Mouse (Mus musculus) hindbrain, embryonic 11.5 days (tissue): ENCODE data around the gene Cox5b. TPM values are rescaled to one million over a fixed set of nuclear protein-coding genes. Genes with fewer than 3 reads are reported as not detected.
A peak's percentile ranks its signal among the peaks of the same experiment; 100 is the strongest.

Experiments
- ATAC-seq: fragments of 200-750 bp; cut with Nextera tagmentation; 2 replicates; pipeline ENCODE4 v1.8.0; 2017; ENCODE audit warnings: mild to moderate bottlenecking, moderate TSS enrichment, moderate library complexity; ENCODE audit not compliant: low FRiP score
- DNase-seq: peaks from one replicate; pipeline ENCODE4 v3.0.0-alpha.2; 2015; ENCODE audit warnings: low spot score
- H3K27ac ChIP-seq: fragments of 300-500 bp; sonication (generic); 2 replicates; pipeline ENCODE4 v1.5.1; 2014; ENCODE audit warnings: mild to moderate bottlenecking, low read depth, low read length
- H3K27me3 ChIP-seq: fragments of 300-500 bp; sonication (generic); 2 replicates; pipeline ENCODE4 v1.6.1; 2014; ENCODE audit warnings: mild to moderate bottlenecking, low read length, moderate library complexity, mixed read lengths; ENCODE audit not compliant: control insufficient read depth, insufficient read depth
- H3K36me3 ChIP-seq: fragments of 300-500 bp; sonication (generic); 2 replicates; pipeline ENCODE4 v1.6.1; 2014; ENCODE audit warnings: mild to moderate bottlenecking, low read length, moderate library complexity, mixed read lengths; ENCODE audit not compliant: control insufficient read depth, insufficient read depth
- H3K4me1 ChIP-seq: fragments of 300-500 bp; sonication (generic); replicated peaks from 2 replicates; pipeline ENCODE4 v1.6.1; 2014; ENCODE audit warnings: low read length, mixed read lengths; ENCODE audit not compliant: control insufficient read depth, insufficient read depth
- H3K4me2 ChIP-seq: fragments of 300-500 bp; sonication (generic); replicated peaks from 2 replicates; pipeline ENCODE4 v1.6.1; 2014; ENCODE audit warnings: mild to moderate bottlenecking, low read depth, low read length
- H3K4me3 ChIP-seq: fragments of 300-500 bp; sonication (generic); 2 replicates; pipeline ENCODE4 v1.5.1; 2014; ENCODE audit warnings: low read depth, low read length
- H3K9ac ChIP-seq: fragments of 300-500 bp; sonication (generic); 2 replicates; pipeline ENCODE4 v1.6.1; 2014; ENCODE audit warnings: low read depth, low read length
- H3K9me3 ChIP-seq: fragments of 300-500 bp; sonication (generic); 2 replicates; pipeline ENCODE4 v1.6.1; 2016; ENCODE audit warnings: low read length; ENCODE audit not compliant: control insufficient read depth
- WGBS: fragments of 180-500 bp; shearing (Covaris S2); extraction: QIAGEN DNeasy Blood & Tissue Kit; methylation state at CpG from one replicate; pipeline ENCODE4 v1.1.7; 2014; 5-methylcytosine and 5-hydroxymethylcytosine counted together
- polyA plus RNA-seq: library from polyadenylated mRNA; unstranded; fragments of >200 nt; fragmentation: Nextera tagmentation; extraction: Ambion mirVana; gene quantifications from 2 replicates; pipeline ENCODE4 v1.2.1, GENCODE M21; 2014

The Cox5b gene
- polyA plus RNA-seq, 1 experiment from 2014 or later: 510 TPM

DNA sequence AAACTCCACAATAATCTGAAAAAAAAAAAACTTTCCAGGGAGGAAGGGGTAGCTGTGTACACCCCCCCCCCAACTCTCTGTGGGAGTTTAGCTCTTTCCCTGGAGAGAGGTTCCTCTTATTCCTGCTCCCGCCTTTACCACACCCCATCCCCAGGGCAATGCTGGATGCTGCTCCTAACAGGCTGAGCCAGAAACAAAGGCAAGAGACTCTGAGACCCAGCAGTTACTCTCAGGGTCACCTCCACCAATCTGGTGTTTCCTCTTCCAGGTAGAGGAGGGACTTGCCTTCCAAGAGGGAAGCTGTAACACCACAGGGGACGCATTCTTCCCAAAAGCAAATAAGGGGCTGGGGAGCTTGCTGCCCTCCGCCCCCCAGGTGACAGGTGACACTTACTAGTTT is 16.5 kb downstream of the Cox5b start:
- H3K27ac ChIP-seq: no peak overlapping the region
- H3K4me1 ChIP-seq: peaks cover 5% of the 10 kb centered on the region; the same call in 1 of the 2 replicates
- H3K9me3 ChIP-seq: no peaks in the 10 kb centered on the region
- H3K36me3 ChIP-seq: peaks cover 5% of the 10 kb centered on the region; the same call in 1 of the 2 replicates
- no peak overlapping the region for H3K4me3 ChIP-seq
- no peak for DNase-seq
- H3K27me3 ChIP-seq: no peaks in the 10 kb centered on the region
- WGBS: 86% methylated on average over 3 of the region's 3 CpGs
- H3K9ac ChIP-seq: 0 out of 2 replicates have a peak overlapping the region, but pooled peaks have one; percentile 7
- no peak for ATAC-seq
- no peak overlapping the region for H3K4me2 ChIP-seq

DNA sequence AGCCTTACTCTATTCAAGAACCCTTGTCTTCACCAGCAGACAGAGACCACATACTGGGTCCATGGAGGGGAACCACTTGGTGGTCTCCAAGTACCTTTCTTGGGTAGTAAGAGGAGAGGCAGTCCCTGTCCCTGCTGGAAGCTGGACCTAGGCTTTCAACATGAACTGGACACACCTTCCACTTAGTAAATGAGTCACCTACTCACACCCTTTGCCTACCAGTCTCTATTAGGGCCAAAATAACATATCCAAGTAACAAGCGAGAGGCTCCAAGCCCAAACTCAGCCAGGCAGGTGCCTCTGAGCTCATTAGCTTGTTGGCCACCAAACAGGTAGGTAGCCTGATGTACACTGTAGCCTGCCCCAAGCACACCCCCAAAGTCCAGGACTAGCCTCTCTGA is 17.4 kb downstream of the Cox5b start:
- Histone ChIP-seq H3K4me1 (peaks cover 5% of the 10 kb centered on the region; the same call in 1 of the 2 replicates), H3K27ac (no peak overlapping the region; the same call in 1 of the 2 replicates), H3K4me3 (peak overlapping the region; percentile 92), H3K4me2 (peak overlapping the region; percentile 77), H3K9ac (peak overlapping the region; percentile 94), H3K36me3 (peaks cover 5% of the 10 kb centered on the region; the same call in 1 of the 2 replicates), H3K9me3 (no peaks in the 10 kb centered on the region), H3K27me3 (no peaks in the 10 kb centered on the region)
- no peak for DNase-seq
- no peak for ATAC-seq
- WGBS: 100% methylated on average over 1 of the region's 1 CpGs

- WGBS: 1% methylated on average over 33 of the region's 33 CpGs
- Histone ChIP-seq H3K27me3 (no peaks in the 10 kb centered on the region), H3K9me3 (no peaks in the 10 kb centered on the region), H3K4me2 (peak overlapping the region; percentile 77), H3K36me3 (peaks cover 5% of the 10 kb centered on the region; the same call in 1 of the 2 replicates), H3K4me1 (peaks cover 5% of the 10 kb centered on the region; the same call in 1 of the 2 replicates), H3K4me3 (peak overlapping the region; percentile 92), H3K27ac (peak overlapping the region; percentile 74), H3K9ac (peak overlapping the region; percentile 94)
- peak; percentile 78 for ATAC-seq
- peak; percentile 54 for DNase-seq
Measured at GRCm38 (mm10) chr1:36709055-36709853, 18.0 kb downstream of the Cox5b start.

DNA sequence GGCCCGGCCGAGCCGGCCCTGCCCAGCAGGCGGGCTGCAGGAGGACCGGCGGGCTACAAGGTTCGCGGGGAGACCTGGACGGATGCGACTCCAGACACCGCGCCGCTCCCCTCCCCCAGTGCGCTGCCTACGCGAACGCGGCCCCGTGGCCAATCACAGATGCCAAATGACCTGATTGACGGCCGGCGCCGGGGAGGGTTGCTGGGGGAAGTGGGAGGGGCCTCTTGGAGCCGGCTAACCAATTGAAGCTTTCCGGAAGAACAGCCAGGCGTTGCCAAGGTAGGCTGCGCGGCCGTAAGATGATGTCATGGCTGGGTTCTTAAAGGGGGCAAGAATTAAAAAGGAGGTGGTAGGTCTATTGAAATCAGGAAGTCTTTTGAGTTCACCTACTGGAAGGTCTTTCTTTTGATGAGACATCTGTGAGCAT is 18.6 kb downstream of the Cox5b start, which contains the start of gene 4933424G06Rik:
4933424G06Rik (plus strand) TSS at position 296 of the 427 bp plus-strand sequence.
- peak within 1 kb of the TSS; percentile 94 for H3K9ac ChIP-seq
- WGBS: 0% methylated on average over 28 of the region's 29 CpGs
- peak; percentile 97 for ATAC-seq

GRCm38 (mm10) chr1:36711104-36711503 is 19.9 kb downstream of the Cox5b start:
- H3K4me3 ChIP-seq: no peak overlapping the region
- no peak for DNase-seq
- no peaks in the 10 kb centered on the region for H3K27me3 ChIP-seq
- H3K9me3 ChIP-seq: no peaks in the 10 kb centered on the region
- no peak overlapping the region for H3K27ac ChIP-seq
- peaks cover 5% of the 10 kb centered on the region; the same call in 1 of the 2 replicates for H3K4me1 ChIP-seq
- ATAC-seq: no peak
- 94% methylated on average over 2 of the region's 2 CpGs for WGBS
- no peak overlapping the region for H3K4me2 ChIP-seq
- peaks cover 4% of the 10 kb centered on the region; the same call in 1 of the 2 replicates for H3K36me3 ChIP-seq
- no peak overlapping the region for H3K9ac ChIP-seq

More for the DNA sequence above, 18.6 kb downstream of the Cox5b start, which contains the start of gene 4933424G06Rik:
- Histone ChIP-seq H3K4me2 (peak within 1 kb of the TSS; percentile 77), H3K27me3 (no peaks in the 10 kb centered on the region), H3K9me3 (no peaks in the 10 kb centered on the region), H3K27ac (peak within 1 kb of the TSS; percentile 74), H3K36me3 (peaks cover 5% of the 10 kb centered on the region; the same call in 1 of the 2 replicates), H3K4me3 (peak within 1 kb of the TSS; percentile 92), H3K4me1 (peaks cover 5% of the 10 kb centered on the region; the same call in 1 of the 2 replicates)
- peak; percentile 98 for DNase-seq

DNA sequence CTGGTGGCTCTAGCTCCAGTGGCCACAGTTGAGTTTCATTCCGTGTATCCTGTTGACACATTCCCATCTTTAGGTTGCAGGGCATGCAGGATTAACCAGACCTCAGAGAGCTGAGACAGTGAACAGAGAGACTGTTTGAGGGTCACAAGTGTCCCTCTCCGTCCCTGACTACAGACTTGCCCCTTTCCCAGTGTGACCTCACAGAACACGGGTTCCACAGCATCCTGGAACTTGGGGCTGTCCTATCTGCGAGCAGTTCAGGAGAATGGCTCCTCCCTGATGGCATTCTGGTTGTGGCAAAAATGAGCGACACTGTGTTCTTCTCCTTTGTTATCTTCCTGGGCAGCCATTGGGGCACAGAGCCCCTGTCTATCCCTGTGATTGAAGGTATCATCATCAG is 23.1 kb downstream of the Cox5b start, which contains the start of gene Actr1b:
Actr1b (minus strand) TSS at position 112 of the 400 bp plus-strand sequence.
- DNase-seq (no peak), ATAC-seq (no peak)
- H3K27ac ChIP-seq: no peak within 1 kb of the TSS
- H3K9me3 ChIP-seq: no peaks in the 10 kb centered on the region
- no peaks in the 10 kb centered on the region for H3K27me3 ChIP-seq
- 78% methylated on average over 5 of the region's 5 CpGs for WGBS
- H3K36me3 ChIP-seq: no peaks in the 10 kb centered on the region
- H3K4me3 ChIP-seq: no peak within 1 kb of the TSS
- H3K4me1 ChIP-seq: no peaks in the 10 kb centered on the region
- no peak within 1 kb of the TSS for H3K4me2 ChIP-seq
- no peak within 1 kb of the TSS for H3K9ac ChIP-seq

DNA sequence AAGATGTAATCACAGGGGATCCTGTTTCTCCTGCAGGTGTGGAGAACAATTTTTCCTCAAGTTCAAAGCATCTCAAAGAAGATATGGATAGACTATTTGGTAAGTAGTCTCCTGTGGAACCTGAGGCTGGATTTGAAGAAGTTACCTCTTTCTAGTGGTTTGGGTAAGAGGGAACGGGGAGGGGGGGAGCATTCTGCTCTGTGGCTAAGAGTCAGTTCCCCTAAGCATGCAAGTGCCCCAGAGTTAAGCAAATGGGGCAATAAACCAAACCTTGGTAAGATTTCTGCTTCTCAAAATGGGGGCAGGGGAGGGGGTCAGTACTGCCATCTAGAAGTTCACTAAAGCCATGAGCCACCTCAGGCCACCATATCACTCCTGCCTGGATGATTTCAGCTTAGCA is 27.5 kb downstream of the Cox5b start:
- Histone ChIP-seq H3K4me1 (no peaks in the 10 kb centered on the region), H3K9me3 (no peaks in the 10 kb centered on the region), H3K27me3 (no peaks in the 10 kb centered on the region), H3K36me3 (no peaks in the 10 kb centered on the region), H3K27ac (no peak overlapping the region), H3K4me3 (no peak overlapping the region), H3K4me2 (no peak overlapping the region), H3K9ac (no peak overlapping the region)
- DNase-seq: no peak
- ATAC-seq: no peak
- 87% methylated on average over 1 of the region's 1 CpGs for WGBS

GRCm38 (mm10) chr1:36723146-36724056 is 32.2 kb downstream of the Cox5b start:
- Histone ChIP-seq H3K9me3 (no peaks in the 10 kb centered on the region), H3K4me3 (no peak overlapping the region), H3K36me3 (no peaks in the 10 kb centered on the region), H3K4me2 (no peak overlapping the region), H3K27ac (no peak overlapping the region), H3K9ac (no peak overlapping the region), H3K4me1 (no peaks in the 10 kb centered on the region), H3K27me3 (no peaks in the 10 kb centered on the region)
- ATAC-seq: no peak
- no peak for DNase-seq
- WGBS: 76% methylated on average over 16 of the region's 16 CpGs
